Mouse (Mus musculus): Measurements from ENCODE around the gene Zfp385c.

The Zfp385c gene

DNA sequence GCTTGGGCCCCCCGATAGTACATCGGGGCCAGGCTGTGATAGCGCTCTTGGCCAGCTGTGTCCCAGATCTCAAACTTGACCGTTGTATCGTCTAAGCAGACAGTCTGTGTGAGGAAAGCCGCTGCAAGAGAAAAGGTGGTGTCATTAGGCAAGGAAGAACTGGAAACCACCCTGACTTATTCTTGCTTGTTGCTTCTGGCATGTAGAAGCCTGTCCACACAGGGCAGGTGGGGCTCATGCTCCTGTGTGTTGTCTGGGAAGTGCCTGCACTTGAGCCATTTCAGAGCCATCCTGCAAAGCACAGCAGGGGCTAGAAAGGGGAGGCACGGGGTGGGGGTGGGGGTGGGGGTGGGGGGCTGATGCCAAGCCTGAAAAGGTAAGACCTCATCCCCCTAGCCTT is 26.2 kb upstream of the Zfp385c start:
- no peak for DNase-seq (ENCODE audit: low spot score in 2 of 2)

DNA sequence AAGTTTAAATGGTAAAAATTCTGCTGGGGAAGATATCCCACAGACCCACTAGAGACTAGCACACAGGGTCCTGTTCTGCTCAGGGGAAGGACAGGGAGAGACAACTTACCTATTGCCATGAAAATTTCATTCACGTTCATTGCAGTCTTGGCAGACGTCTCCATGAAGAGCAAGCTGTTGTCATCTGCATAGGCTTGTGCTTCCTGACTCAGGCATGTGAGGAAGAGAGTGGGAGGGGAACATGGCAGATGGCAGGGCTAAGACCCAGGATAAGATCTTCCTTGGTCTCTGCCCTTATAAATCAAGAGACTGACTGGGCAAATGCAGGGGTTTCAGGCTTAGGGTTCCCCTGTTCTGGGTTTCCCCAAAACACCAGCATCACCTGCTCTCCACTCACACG is 24.4 kb upstream of the Zfp385c start:
- no peak for DNase-seq (ENCODE audit: low spot score in 2 of 2)

DNA sequence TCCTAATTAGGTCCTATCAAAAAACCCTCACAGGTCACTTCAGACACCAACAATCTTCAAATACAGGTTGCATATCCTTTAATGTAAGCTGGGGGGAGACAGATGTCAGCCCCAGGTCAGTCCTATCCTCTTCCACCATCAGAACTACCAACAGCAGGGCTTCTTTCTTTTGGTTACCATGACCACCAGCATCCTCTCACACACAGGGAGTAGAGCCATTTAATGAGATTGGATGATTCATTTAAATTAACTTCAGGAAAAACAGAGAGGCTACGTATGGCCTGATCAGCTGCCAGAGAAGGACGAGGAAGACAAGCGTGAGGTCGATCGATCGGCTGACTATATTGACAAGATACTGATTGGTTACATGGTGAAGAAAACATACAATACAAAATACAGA is 22.7 kb upstream of the Zfp385c start:
- no peak for DNase-seq (ENCODE audit: low spot score in 2 of 2)

DNA sequence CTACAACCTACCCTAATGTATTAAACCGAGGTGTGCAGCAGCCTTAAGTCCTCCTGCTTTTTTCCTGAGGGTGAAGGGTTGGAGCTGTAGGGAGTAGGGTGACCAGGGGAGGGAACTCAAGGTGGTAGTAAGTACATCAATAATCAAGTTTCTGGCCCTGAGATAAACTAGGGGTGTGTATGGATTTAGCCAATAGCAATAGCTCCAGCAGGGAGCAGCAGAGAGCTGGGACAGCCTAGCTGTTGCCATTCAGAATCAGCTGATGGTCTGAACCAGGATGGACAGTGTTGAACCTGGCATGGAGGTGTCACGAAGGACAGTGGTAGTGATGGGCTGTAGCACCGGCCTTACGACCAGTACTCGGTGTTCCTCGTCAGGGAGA is 22.3 kb upstream of the Zfp385c start:
- DNase-seq (ENCODE audit: low spot score in 2 of 2): peak; percentile 56 to 68

DNA sequence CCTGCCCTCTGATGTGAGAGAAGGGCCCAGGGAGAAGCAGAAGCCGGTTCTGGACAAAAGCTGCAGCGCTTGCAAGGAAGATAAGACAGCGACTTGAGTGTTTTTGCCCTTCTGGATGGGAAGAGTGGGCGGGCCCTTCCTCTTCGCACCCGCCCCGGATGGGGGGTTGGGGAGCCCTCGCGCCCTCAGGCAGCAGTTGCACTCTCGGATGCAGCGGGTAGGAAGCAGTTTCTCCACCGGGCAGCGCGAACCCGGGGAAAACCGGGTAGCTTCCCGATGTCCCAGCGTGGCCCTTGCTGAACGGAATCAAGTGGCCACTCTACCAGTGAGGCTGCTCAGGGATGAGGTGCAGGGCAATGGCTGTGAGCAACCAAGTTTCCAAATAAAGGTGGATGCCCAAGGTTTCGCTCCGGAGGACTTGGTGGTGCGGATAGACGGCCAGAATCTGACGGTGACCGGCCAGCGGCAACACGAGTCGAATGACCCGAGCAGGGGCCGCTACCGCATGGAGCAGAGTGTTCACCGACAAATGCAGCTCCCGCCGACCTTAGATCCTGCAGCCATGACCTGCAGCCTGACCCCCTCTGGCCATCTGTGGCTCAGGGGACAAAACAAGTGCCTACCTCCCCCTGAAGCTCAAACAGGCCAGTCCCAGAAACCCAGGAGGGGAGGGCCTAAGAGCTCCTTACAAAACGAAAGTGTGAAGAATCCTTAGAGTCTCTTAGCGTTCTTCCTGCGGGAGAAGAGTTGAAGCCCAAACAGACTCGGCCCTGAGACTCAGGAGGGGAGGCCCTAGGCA is 21.7 kb upstream of the Zfp385c start, which contains the start of gene Hspb9:
Hspb9 (plus strand) TSS at position 116 of the 799 bp plus-strand sequence.
- peak; percentile 38 to 42 for DNase-seq (ENCODE audit: low spot score in 2 of 2)

DNA sequence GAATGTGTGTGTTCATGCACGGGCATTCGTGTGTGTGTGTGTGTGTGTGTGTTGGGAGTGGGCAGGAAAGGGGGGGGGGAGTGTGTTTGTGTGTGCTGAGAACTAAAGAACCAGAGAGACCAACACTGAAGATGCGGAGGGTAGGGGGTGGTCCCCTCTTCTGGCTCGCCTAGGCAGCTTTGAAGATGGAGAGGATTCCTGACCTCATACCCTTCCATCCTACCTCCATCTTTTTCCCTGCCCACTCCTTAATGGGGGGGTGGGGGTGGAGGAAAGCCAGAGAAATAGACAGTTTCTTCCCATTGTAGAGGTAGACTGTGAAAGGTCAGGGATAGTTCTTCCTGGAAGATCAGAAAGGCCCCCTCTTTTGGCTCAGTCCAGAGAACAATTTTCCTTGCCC is 20.9 kb upstream of the Zfp385c start:
- no peak for DNase-seq (ENCODE audit: low spot score in 2 of 2)

DNA sequence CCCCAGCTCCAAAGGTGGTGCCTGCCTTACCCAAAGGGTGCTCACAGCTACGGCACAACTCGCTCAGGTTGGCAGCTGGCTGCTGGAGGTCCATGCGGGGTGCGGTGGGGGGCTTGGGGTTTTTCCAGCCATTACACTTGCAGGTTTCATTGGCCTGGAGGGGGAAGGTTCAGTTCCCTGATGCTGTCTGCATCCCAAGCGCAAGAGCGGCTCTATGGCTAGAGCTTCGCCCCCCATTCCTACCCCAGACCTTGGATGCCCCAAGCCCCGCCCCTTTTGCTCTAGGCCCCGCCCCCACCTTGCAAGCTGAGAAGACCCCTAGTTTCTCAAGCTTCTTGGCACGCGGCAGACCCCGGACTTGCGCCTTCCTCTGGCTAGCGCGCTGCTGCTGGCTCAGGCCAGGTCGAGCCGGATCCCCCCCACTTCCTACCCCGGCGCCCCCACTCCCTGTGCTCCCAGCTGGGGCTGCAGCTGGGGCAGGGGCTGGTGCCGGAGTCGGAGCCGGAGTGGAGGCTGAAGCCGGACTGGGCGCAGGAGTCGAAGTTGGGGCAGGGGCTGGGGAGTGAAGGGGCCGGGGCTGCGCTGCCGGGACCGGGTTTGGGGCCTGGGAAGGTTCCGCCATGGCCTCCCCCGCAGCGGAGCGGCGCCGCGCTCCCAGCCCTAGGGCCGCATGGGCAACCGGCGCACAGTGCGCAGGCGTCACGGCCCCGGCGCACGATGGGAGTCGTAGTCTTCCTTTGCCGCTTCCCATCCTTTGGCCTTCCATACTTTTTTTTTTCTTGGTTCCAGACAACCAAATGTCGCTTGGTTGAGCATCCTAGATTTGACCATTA is 19.7 kb upstream of the Zfp385c start, which contains the start of gene Kat2a:
Kat2a (minus strand) TSS at position 683 of the 833 bp plus-strand sequence.
- DNase-seq (ENCODE audit: low spot score in 2 of 2): no peak

DNA sequence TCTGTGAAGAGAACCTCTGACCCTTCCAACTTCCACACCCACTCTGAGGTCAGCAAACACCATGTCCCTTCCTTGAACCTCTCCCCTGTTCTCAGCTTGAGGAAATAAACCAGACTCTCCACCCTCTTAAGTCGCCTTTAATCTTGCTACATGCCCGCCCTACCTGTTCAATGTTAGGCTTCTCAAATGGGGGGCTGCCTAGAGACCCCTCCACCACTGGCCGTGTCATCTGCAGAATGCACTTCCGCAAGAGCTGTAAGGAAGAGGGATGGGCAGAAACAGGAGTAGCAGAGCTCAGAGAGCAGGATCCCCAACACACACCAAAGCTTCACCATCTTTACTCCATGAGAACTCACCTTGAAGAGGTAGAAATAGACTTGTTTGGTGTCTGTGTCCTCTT is 18.7 kb upstream of the Zfp385c start:
- DNase-seq (ENCODE audit: low spot score in 2 of 2): no peak

DNA sequence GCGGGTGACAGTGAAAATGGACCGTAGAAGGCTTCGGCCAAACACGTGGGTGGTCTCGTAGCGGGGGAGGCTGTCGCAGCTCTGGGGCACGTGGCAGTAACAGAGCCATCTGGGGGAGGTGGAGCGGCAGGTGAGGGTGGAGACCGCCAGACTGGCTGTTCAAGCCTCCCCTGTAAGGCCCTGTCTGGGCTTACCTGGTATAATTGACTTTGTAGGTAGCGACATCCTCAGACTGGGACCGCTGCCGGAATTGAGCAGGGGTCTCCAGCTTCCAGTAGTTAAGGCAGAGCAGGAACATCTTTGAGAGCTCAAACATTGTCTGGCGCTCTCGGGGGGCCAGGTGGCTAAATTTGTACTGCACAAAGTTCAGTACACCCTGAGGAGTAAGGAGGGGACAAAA is 18.3 kb upstream of the Zfp385c start:
- DNase-seq (ENCODE audit: low spot score in 2 of 2): no peak

DNA sequence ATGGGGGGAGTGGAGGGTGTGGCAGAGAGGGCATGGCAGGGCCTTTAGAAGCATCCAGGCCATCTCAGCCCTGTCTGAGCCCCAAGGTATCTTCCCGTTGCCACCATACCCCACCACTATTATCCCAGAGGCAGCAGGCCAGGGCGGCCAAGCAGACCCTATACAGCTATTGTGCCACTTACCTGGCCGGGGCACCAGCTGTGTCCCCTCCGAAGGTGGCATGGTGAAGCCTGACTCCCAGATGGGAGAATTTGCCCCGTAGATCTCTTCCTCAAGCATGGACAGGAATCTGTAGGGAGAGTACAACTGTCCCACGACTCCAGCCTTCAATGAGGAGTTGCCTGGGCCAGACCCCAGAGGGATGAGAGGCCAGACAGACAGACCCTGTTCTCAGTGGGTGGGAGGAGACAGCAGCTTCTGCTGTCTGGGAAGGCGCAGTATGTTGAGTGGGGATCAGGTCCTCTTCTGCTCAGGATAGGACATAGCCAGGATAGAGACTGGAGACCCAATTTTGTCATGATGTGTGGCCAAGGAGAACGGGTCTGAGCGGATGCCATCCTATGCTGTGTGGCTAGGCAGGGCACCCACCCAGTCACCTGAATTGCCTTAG is 17.1 kb upstream of the Zfp385c start:
- DNase-seq (ENCODE audit: low spot score in 2 of 2): no peak

DNA sequence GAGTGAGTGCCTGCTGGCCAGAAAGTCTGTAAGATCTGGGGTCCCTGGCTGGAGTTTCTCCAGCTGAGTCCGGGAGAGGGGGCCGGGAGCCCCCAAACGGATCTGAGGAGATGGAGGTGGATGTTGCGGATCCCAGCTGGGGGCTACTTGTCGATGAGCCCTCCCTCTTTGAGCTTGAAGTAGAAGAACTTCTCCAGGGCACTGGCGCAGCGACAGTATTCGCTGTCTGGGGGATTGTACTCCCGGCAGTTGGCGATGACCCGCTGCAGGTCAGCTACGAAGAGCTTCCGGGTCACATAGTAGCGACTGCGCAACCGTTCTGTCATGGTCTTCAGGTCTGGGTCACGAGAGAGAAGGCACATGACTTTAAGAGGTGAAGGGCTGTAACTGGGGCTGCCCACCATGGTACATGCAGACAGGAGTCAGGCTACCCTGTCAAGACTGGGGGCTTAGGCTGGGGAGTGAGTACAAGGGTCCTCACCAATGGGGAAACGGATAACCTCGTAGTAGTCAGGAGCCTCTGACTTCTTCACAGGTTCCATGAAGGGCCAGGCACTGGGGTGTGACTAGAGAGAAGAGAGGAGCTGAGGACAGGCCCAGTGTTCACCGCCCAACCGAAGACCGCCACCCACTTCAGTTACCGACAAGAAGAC is 13.0 kb upstream of the Zfp385c start:
- DNase-seq (ENCODE audit: low spot score in 2 of 2): no peak

DNA sequence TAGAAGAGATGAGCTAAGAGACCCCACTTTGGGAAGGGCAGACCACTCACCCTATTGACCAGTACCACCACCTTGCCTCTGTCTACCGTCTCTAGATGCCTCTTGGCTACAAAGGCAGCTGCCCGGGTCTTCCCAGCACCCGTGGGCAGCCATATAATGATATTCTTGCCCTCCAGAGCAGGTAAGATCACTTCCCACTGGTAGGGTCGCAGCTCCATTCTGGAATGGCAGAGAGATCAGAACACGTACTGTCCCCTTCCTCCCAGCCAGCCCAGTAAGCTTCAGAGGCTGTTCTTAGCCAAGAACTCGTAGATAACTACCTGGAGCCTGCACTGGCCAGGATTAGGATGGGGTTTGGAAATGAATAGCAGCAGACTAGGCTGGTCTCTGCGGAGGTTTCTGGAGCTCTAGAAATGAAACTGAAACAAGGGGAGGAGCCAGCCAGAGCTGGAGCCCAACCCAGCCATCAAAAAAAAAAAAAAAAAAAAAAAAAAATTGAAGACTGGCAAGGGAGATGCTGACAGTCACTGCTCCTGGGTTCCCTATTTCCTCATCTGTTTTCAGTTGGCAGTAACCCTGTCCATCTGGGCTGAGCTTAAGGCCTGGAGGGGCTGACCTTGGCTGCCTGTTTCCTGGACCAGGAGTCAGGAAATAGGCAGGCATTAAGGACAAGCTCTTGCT is 11.7 kb upstream of the Zfp385c start, which contains the start of gene Dhx58:
Dhx58 (minus strand) TSS at position 421 of the 681 bp plus-strand sequence.
- DNase-seq (ENCODE audit: low spot score in 2 of 2): no peak

DNA sequence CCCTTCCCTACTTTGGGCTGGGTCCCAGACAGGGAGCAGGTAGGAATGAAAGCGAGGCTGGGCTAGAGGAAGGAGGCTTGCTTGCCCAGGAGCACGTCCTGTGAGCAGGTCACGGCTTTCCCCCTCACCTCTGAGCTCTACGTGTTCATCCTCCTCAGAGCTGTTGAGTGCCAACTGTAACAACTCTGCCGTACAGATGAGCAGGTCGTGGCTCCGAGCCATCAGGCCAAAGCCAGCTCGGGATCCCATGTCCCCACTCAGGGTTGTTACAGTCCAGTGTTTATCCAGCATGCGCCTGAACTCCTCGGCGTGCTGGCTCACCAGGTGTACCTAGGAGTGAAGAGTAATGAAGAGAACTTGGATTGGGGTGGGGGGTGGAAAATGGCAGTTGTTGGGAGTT is 11.1 kb upstream of the Zfp385c start:
- DNase-seq (ENCODE audit: low spot score in 2 of 2): no peak

DNA sequence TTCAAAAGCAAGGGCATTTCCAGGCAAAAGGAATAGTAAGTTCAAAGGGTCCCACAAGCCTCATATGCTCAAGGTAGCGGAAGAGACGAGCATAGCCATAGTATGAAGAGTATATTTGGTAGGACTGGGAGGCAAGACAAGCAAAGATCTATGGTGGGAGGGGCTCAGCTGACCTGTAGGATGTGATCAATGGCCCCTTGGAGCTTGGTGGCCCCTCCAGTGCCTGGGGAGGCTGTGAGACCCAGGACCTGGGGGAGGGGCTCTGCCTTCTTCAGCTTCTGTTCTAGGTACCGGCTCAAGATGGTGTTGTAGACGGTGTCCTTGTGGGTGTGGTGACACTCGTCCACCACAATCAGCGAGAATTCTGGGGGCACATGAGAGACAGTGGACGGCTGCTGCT is 10.7 kb upstream of the Zfp385c start:
- peak in 1 of 2 experiments; percentile 27 for DNase-seq (ENCODE audit: low spot score in 2 of 2)

DNA sequence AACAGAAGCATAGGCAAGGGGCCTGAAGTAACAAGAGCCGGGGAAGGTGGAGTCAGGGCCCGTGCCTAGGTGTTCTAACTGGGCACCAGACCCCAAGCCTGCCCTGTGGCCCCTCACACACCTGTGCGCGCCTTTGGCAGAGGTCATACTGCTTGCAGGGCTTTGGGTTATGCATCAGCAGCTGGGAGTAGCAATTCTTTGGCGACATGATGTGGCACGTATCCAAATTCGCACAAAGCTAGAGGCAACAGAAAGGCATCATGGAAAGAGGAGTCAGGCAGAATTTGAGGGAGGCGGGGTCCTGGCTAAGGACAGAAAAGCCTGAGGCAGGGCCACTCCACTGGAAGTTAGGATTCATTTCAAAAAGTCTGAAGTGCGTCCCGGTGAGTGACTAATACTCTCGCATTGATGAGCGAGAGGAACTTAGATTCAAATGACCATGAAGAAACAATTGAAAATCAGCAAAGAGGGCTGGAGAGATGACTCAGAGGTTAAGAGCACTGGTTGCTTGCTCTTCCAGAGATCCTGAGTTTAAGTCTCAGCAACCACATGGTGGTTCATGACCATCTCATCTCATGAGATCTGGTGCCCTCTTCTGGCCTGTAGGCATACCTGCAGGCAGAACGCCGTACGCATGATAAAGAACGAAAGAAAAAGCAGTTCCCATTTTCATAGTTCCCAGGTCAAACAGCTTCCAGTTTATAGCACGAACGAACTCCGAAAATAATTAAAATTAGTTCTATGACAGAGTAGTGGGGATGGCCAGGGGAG is 10.0 kb upstream of the Zfp385c start:
- DNase-seq (ENCODE audit: low spot score in 2 of 2): peak; percentile 56 to 70

DNA sequence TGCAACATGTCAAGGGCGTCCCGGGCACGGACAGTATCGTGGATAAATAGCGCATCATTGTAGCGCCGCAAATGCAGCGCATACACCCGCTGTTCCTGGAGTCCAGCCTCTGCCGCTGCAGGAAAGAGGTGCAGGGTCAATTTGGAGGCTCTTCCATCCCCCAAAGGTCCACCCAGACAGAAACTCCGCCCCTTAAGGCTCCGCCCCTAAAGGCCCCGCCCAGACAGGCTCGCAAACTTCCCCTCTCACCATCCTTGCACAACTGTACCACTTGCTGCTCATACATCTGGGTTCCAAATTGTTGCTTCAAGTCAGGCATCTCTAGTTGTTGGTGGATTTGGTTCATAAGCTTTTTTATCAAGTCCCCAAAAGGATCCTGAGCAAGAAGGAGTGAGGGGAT is 9.0 kb upstream of the Zfp385c start:
- DNase-seq (ENCODE audit: low spot score in 2 of 2): peak; percentile 39 to 56

DNA sequence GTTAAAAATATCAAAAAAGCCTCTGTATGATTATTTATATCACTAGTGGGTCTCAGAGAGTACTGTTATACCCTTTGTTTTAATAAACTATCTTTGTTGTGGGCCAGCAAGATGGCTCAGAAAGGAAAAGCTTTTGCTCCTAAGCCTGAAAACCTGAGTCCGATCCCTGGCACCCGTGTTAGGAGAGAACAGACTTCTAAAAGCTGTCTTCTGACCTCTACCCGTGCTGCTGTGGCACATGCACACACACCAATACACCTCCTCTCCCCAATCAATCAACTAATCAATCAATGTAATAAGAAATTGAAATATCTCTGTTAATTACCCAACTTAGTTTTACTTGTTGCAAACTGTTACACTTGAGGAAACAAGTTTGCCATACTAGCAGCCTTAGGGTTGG is 8.5 kb upstream of the Zfp385c start:
- DNase-seq (ENCODE audit: low spot score in 2 of 2): no peak

DNA sequence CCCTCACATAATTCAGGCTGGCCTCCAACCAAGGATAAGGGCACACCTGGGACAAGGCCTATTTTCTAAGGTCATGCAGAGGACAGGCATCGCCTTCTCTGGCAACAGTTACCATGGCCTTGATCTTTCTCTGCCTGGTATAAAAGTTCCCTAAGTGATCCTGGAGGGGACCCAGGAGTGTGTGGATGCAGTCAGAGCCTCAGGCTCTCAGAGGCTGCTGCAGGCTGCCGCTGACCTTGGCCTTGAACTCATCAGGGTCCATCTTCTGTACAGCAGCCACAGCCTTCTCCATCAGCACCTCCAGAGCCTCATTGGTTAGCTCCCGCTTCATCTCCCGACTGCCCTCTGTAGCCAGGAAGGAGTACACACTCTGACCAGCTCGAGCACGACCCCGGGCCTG is 5.7 kb upstream of the Zfp385c start:
- no peak for DNase-seq (ENCODE audit: low spot score in 2 of 2)

DNA sequence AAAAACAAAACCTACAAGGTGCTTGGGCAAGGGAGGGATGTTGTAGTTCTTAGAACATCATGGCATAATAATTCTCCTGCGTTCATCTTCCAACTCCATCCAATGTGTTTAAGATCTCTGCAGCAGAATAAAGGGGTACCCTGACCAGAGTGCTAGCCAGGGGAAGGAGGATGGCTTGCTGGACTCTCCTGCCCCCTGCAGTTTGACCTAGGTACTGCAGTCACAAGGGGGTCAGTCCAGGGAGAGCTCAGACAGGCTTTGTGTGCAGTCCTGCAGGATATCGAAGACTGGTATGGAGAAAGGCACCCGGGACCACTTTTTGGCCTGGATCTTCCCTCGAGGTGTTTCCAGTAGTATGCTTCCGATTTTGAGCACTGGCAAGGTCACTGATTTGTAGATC is 2.7 kb upstream of the Zfp385c start:
- DNase-seq (ENCODE audit: low spot score in 2 of 2): peak; percentile 59 to 76

DNA sequence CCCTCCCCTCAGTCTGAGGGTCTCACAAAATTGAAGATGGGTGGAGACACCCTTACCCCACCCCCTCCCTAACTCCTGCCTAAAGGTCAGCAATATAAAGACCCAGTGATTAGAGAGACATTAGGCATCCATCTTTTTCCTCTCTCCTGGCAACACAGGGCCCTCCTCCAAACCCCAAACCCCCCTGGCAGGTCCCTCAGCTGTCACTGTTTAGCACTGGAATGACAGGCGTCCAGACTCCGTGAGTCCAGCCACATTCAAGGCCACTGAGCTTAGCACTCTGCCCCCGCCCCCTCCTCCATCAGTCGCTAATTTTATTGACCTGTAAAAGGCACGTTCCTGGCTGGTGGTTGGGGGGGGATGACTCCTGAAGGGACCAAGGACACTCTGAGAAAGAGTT is 899 bp upstream of the Zfp385c start:
- DNase-seq (ENCODE audit: low spot score in 2 of 2): no peak

DNA sequence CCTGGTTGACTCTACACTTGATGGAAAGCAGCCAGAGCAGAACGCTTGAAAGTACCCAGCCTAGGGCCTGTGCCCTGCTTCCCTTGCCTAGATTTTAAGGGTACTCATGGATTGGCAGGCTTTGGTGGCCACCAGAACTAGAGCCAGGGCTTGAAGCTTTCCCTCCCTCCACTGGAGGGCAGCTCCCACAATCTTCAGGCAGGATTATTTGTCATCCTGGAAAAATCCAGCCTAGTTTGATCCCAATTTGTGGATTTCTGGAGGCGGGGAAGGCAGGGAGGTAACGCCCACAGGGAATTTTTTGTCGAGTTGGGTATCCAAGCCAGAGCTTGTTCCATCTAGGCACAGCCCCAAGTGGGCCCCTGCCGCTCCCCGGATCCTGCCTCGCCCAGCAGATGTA is 1.9 kb downstream of the Zfp385c start:
- DNase-seq (ENCODE audit: low spot score in 2 of 2): no peak

All from natural killer cell, adult 2 months (primary cell).